Mouse (Mus musculus): ENCODE results near the gene Aldh3b1.

DNA sequence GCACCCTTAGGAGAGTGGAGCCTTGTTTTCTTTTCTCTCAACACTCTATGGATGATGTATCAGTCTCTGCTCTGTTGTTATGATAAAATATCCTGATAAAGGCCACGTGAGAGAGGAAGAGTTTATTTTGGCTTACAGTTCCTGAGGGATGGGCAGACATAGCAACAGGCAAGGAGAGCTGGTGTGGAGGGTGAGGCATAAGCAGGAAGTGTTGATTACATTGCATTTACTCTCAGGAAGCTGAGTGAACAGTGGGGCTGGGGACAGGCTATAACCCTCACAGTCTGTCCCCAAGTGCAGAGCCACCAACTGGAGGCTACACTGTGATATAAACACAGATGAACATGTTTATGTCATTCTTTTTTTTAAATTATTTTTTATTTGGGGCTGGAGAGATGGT, 22.5 kb upstream of the Aldh3b1 start:
- no peak for TF ChIP-seq POLR2A (IDR thresholded peaks at IDR 0.05; ENCODE audit: extremely low read depth, insufficient read depth, low read length)
- TF ChIP-seq CTCF (IDR thresholded peaks at IDR 0.05; ENCODE audit: low read depth, low read length) = no peak
